In genomic region chr14:11157741-11158140, GRCm38 (mm10) we compare ENCODE assay signal across 12 mouse cellular contexts. TPM values are rescaled to one million over a fixed set of nuclear protein-coding genes. Genes with fewer than 3 reads are reported as not detected.
"Had no signal": no experiment of that assay in that cellular context is flagged by ENCODE, and none has a peak within 500 bp of the region (broad histone marks: within the 10 kb centered on the region; RNA-seq: fewer than 3 reads in every experiment).

No protein-coding gene starts in this region.

- DNase-seq: liver; liver, embryonic 13.5 days; lung, embryonic 14.5 days; retina, postnatal 1 day; right cerebral cortex, postnatal 25 days; spleen, adult 18-20 months; thymus, postnatal 25 days had no signal

- ATAC-seq: intestine, embryonic 15.5 days; lung, postnatal 0 days; midbrain, embryonic 13.5 days; midbrain, embryonic 16.5 days had no signal

RNA-seq across cellular contexts. Expression of gene Fhit, which starts 4.1 kb away (rescaled TPM):
- polyA plus RNA-seq: myocyte had no signal
